8 mouse cellular contexts compared by ENCODE assay signal in the genomic region with DNA sequence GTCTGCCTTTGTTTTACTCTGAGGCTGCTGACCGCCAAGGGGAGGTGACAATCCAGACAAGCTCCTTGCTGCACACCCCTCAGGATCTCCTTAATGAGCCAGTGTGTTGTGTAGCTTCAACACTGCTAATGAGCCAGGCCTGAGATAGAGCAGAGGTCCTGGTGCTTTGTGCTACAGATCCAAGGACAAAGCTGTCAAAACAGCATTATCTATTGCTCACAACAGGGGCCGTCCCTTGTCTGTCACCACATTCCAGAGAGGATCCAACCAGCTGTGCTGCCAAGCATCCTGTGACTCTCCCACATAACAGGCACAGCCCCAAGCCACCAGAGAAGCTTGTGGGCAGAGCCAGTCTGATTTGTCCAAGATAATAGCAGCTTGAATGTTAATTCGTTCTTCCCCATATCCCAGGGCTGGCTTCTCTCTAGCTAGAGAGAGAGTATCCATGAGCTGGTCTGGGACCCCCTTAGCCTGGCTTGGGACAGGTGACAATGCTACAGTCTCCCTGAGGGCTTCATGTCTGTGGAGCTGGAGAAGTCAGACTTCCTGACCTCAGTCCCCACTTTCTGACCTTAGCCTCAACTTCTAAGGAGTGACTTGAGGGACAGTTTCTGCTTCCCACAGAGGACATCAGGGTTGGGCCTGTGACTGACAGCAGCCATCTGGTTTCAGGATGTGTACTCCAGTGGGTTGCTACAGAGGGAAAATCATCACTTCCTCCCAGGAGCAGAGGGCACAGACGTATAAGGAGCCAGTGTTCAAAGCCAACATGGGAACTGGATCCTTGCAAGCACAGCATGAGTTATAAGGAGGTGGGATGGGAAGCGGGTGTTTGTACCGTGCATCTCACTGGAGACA.
A peak's percentile ranks its signal among the peaks of the same experiment; 100 is the strongest.
DNase-seq lines count a peak whose midpoint lies in the region; ATAC-seq and TF ChIP-seq lines count a peak whose summit lies in the region.

No protein-coding gene starts in this region.

- peak; percentile 68; the same call in 1 of the 2 replicates for ATAC-seq in forebrain, embryonic 14.5 days
- ATAC-seq in neural tube, embryonic 15.5 days (ENCODE audit: low FRiP score) = no peak

- no peak overlapping the region for H3K4me2 ChIP-seq in forebrain, embryonic 14.5 days (ENCODE audit: low read length)
- H3K4me2 ChIP-seq in neural tube, embryonic 15.5 days = no peak overlapping the region

- no peaks in the 10 kb centered on the region for H3K27me3 ChIP-seq in C2C12 (ENCODE audit: control insufficient read depth, insufficient read depth, insufficient read length)
- no peaks in the 10 kb centered on the region for H3K27me3 ChIP-seq in forebrain, embryonic 14.5 days (replicated peaks; ENCODE audit: control insufficient read depth, insufficient read depth, low read length)
- H3K27me3 ChIP-seq in neural tube, embryonic 15.5 days (replicated peaks) = peaks cover 14% of the 10 kb centered on the region

- no peak for TF ChIP-seq CTCF in gastrocnemius, adult 2 months (IDR thresholded peaks at IDR 0.05)
- no peak for TF ChIP-seq CTCF in C2C12 (IDR thresholded peaks at IDR 0.05; ENCODE audit: control insufficient read depth, insufficient read depth, insufficient read length)

- peaks cover 16% of the 10 kb centered on the region for H3K4me1 ChIP-seq in forebrain, embryonic 14.5 days (ENCODE audit: control insufficient read depth, insufficient read depth, low read length)
- H3K4me1 ChIP-seq in neural tube, embryonic 15.5 days = peaks cover 17% of the 10 kb centered on the region

- intact Hi-C loops in gastrocnemius, adult 2 months (cut with DNase I) = no loop called here

- no peak overlapping the region for H3ac ChIP-seq in C2C12 (ENCODE audit: control insufficient read depth, insufficient read length, low read depth)

- no peaks in the 10 kb centered on the region for H3K9me3 ChIP-seq in forebrain, embryonic 14.5 days (replicated peaks; ENCODE audit: control insufficient read depth, low read length)
- no peaks in the 10 kb centered on the region for H3K9me3 ChIP-seq in neural tube, embryonic 15.5 days (replicated peaks)

- no peak overlapping the region; the same call in 1 of the 2 replicates for H3K27ac ChIP-seq in gastrocnemius, adult 2 months
- peak overlapping the region; percentile 39; the same call in 1 of the 2 replicates for H3K27ac ChIP-seq in forebrain, embryonic 14.5 days (ENCODE audit: low read depth, low read length)
- H3K27ac ChIP-seq in neural tube, embryonic 15.5 days (replicated peaks) = 0 out of 2 replicates have a peak overlapping the region, but pooled peaks have one; percentile 3

- 33% methylated on average over 6 of the region's 6 CpGs for WGBS in forebrain, embryonic 14.5 days
- 59% methylated on average over 6 of the region's 6 CpGs for WGBS in neural tube, embryonic 15.5 days

- H3K4me3 ChIP-seq in gastrocnemius, adult 2 months = no peak overlapping the region
- H3K4me3 ChIP-seq in C2C12 (ENCODE audit: insufficient read depth, poor library complexity, severe bottlenecking) = no peak overlapping the region
- no peak overlapping the region for H3K4me3 ChIP-seq in forebrain, embryonic 14.5 days (ENCODE audit: low read depth, low read length)
- no peak overlapping the region for H3K4me3 ChIP-seq in neural tube, embryonic 15.5 days (replicated peaks)

- peak; percentile 29 for DNase-seq in gastrocnemius, adult 2 months
- DNase-seq in gastrocnemius, adult 18-20 months (ENCODE audit: low spot score) = no peak
- peak; percentile 51 for DNase-seq in forebrain, embryonic 14.5 days (ENCODE audit: low spot score)
- DNase-seq in layer of hippocampus, postnatal 36 days = peak; percentile 31 to 34
- no peak for DNase-seq in thymus, postnatal 14 days
- no peak for DNase-seq in thymus, postnatal 4 days

- no peak overlapping the region for H3K9ac ChIP-seq in forebrain, embryonic 14.5 days (ENCODE audit: low read length)
- H3K9ac ChIP-seq in neural tube, embryonic 15.5 days (replicated peaks) = no peak overlapping the region

- H3K36me3 ChIP-seq in C2C12 (ENCODE audit: control insufficient read depth, insufficient read depth) = peaks cover under 1% of the 10 kb centered on the region
- no peaks in the 10 kb centered on the region for H3K36me3 ChIP-seq in forebrain, embryonic 14.5 days (ENCODE audit: control insufficient read depth, insufficient read depth, low read length)
- no peaks in the 10 kb centered on the region for H3K36me3 ChIP-seq in neural tube, embryonic 15.5 days

- no peaks in the 10 kb centered on the region for H3K79me3 ChIP-seq in C2C12 (ENCODE audit: low read depth)

- H3K79me2 ChIP-seq in C2C12 (ENCODE audit: control insufficient read depth, insufficient read depth) = no peaks in the 10 kb centered on the region

TF ChIP-seq in C2C12, 6 proteins besides CTCF, POLR2A, EP300 and RAD21:
- TF ChIP-seq USF1 (IDR thresholded peaks at IDR 0.05; ENCODE audit: low read depth) (peak; percentile 7), CEBPB (IDR thresholded peaks at IDR 0.05; ENCODE audit: low read depth) (no peak), MYOG (IDR thresholded peaks at IDR 0.05; ENCODE audit: control insufficient read depth, extremely low read depth, insufficient read length) (no peak), MYOD1 (IDR thresholded peaks at IDR 0.05; ENCODE audit: control insufficient read depth, insufficient read length, low read depth) (peak; percentile 94), MAX (IDR thresholded peaks at IDR 0.05) (peak; percentile 11)

Comparison
In these comparisons a context has a peak if more than half of its experiments do, and no peak if none do; other contexts are left out.
1. DNase-seq: peak in gastrocnemius, adult 2 months (single experiment), forebrain, embryonic 14.5 days (single experiment) and layer of hippocampus, postnatal 36 days (2 of 2); none in gastrocnemius, adult 18-20 months (single experiment), thymus, postnatal 14 days (single experiment) and thymus, postnatal 4 days (single experiment).